8 mouse cellular contexts compared by ENCODE assay signal in the genomic region with DNA sequence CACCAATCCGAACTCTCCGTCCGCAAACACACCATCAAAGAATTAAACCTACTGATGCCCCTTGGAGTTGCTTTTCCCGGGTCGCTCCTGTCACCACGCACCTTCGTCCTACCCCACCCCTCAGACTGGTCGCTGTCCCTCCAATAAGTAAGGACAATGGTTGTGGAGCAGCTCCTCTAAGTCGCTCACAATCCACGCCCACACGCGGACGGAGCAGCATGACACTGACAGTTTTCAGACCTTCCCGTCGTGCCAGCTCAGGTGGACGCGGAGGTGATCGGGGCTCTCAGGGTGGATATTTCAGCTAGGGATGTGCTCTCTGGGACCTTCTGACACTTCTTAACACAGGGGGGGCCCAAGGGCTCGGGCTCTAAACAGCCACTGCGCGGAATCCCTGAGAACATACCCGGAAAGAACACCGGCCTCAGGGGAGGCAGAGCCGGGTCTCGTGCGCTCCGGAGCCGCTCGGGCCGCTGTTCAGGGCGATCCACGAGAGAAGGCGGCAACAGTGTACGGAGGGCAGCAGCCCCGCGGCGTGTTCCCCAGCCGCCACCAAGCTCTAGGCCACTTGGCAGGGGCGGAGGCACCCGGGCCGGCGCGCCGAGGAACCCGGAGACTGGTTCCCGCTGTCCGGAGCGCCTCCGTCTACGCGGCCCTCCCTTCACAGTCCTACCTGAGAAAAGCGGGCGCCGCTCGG. TPM values are rescaled to one million over a fixed set of nuclear protein-coding genes. Genes with fewer than 3 reads are reported as not detected.
DNase-seq lines count a peak whose midpoint lies in the region; ATAC-seq and TF ChIP-seq lines count a peak whose summit lies in the region.

No protein-coding gene starts in this region.

- ATAC-seq in neural tube, embryonic 11.5 days (ENCODE audit: insufficient read depth, low FRiP score, low TSS enrichment), result peak; percentile 79
- ATAC-seq in forebrain, embryonic 12.5 days (ENCODE audit: low FRiP score), result peak; percentile 80
- ATAC-seq in hindbrain, embryonic 15.5 days (ENCODE audit: low FRiP score, low read depth), result peak; percentile 88
- peak; percentile 70; the same call in 1 of the 2 replicates for ATAC-seq in limb, embryonic 12.5 days (ENCODE audit: insufficient number of reproducible peaks, insufficient read depth, low FRiP score, low TSS enrichment, low read depth)
- peak; percentile 83 for ATAC-seq in midbrain, embryonic 11.5 days (ENCODE audit: low FRiP score)

- H3K27ac ChIP-seq in neural tube, embryonic 11.5 days (ENCODE audit: low read depth, low read length), result peak overlapping the region; percentile 73
- no peak overlapping the region for H3K27ac ChIP-seq in bone marrow macrophage, adult 2 months (ENCODE audit: insufficient read depth, low read depth, low read length)
- H3K27ac ChIP-seq in forebrain, embryonic 12.5 days, result peak overlapping the region; percentile 86
- peak overlapping the region; percentile 84 for H3K27ac ChIP-seq in hindbrain, embryonic 15.5 days (replicated peaks)
- H3K27ac ChIP-seq in limb, embryonic 12.5 days, result peak overlapping the region; percentile 88
- H3K27ac ChIP-seq in midbrain, embryonic 11.5 days (ENCODE audit: low read depth, low read length), result peak overlapping the region; percentile 54; the same call in 1 of the 2 replicates

- peak overlapping the region; percentile 85 for H3K4me2 ChIP-seq in neural tube, embryonic 11.5 days (ENCODE audit: low read depth)
- H3K4me2 ChIP-seq in forebrain, embryonic 12.5 days, result peak overlapping the region; percentile 88
- H3K4me2 ChIP-seq in hindbrain, embryonic 15.5 days, result peak overlapping the region; percentile 84
- H3K4me2 ChIP-seq in limb, embryonic 12.5 days, result peak overlapping the region; percentile 84
- H3K4me2 ChIP-seq in midbrain, embryonic 11.5 days, result peak overlapping the region; percentile 82

- H3K36me3 ChIP-seq in neural tube, embryonic 11.5 days (ENCODE audit: control insufficient read depth, insufficient read depth, low read length), result no peaks in the 10 kb centered on the region
- no peaks in the 10 kb centered on the region for H3K36me3 ChIP-seq in forebrain, embryonic 12.5 days (replicated peaks)
- H3K36me3 ChIP-seq in hindbrain, embryonic 15.5 days, result no peaks in the 10 kb centered on the region
- no peaks in the 10 kb centered on the region for H3K36me3 ChIP-seq in limb, embryonic 12.5 days
- H3K36me3 ChIP-seq in midbrain, embryonic 11.5 days (ENCODE audit: control insufficient read depth, insufficient read depth, low read length), result no peaks in the 10 kb centered on the region

- TF ChIP-seq POLR2A in bone marrow macrophage, adult 2 months (IDR thresholded peaks at IDR 0.05; ENCODE audit: borderline replicate concordance, low read depth, low read length), result no peak

- no peak for TF ChIP-seq CTCF in bone marrow macrophage, adult 2 months (IDR thresholded peaks at IDR 0.05; ENCODE audit: low read depth, low read length)

- no peak for DNase-seq in neural tube, embryonic 11.5 days (ENCODE audit: low spot score)
- no peak for DNase-seq in neural tube, embryonic 10.5 days (ENCODE audit: extremely low spot score, low spot score)
- DNase-seq in midbrain, embryonic 11.5 days (ENCODE audit: low spot score, missing footprints), result peak; percentile 91
- DNase-seq in spleen, postnatal 14 days (ENCODE audit: low spot score in 2 of 2), result peak; percentile 18 to 28

- under 1% methylated on average over 48 of the region's 55 CpGs for WGBS in neural tube, embryonic 11.5 days
- WGBS in forebrain, embryonic 12.5 days, result under 1% methylated on average over 49 of the region's 55 CpGs
- under 1% methylated on average over 53 of the region's 55 CpGs for WGBS in hindbrain, embryonic 15.5 days
- whole genome bisulfite sequencing in limb, embryonic 12.5 days, result under 1% methylated on average over 55 of the region's 55 CpGs
- WGBS in midbrain, embryonic 11.5 days, result under 1% methylated on average over 55 of the region's 55 CpGs

- H3K9me3 ChIP-seq in neural tube, embryonic 11.5 days (ENCODE audit: control insufficient read depth, low read length), result no peaks in the 10 kb centered on the region
- H3K9me3 ChIP-seq in forebrain, embryonic 12.5 days, result no peaks in the 10 kb centered on the region
- H3K9me3 ChIP-seq in hindbrain, embryonic 15.5 days, result no peaks in the 10 kb centered on the region
- no peaks in the 10 kb centered on the region for H3K9me3 ChIP-seq in limb, embryonic 12.5 days
- H3K9me3 ChIP-seq in midbrain, embryonic 11.5 days (ENCODE audit: control insufficient read depth, low read length), result no peaks in the 10 kb centered on the region

- peak overlapping the region; percentile 94 for H3K9ac ChIP-seq in neural tube, embryonic 11.5 days (ENCODE audit: low read length)
- H3K9ac ChIP-seq in forebrain, embryonic 12.5 days, result peak overlapping the region; percentile 91
- H3K9ac ChIP-seq in hindbrain, embryonic 15.5 days, result peak overlapping the region; percentile 82
- H3K9ac ChIP-seq in limb, embryonic 12.5 days (replicated peaks), result peak overlapping the region; percentile 95
- peak overlapping the region; percentile 94 for H3K9ac ChIP-seq in midbrain, embryonic 11.5 days (ENCODE audit: low read length)

- no peaks in the 10 kb centered on the region for H3K4me1 ChIP-seq in neural tube, embryonic 11.5 days (ENCODE audit: control insufficient read depth, insufficient read depth, low read length)
- H3K4me1 ChIP-seq in bone marrow macrophage, adult 2 months (ENCODE audit: control insufficient read depth, insufficient read depth, low read length), result peaks cover 4% of the 10 kb centered on the region; the same call in 1 of the 2 replicates
- peaks cover 14% of the 10 kb centered on the region for H3K4me1 ChIP-seq in forebrain, embryonic 12.5 days
- H3K4me1 ChIP-seq in hindbrain, embryonic 15.5 days (replicated peaks), result peaks cover 15% of the 10 kb centered on the region
- peaks cover 9% of the 10 kb centered on the region for H3K4me1 ChIP-seq in limb, embryonic 12.5 days (replicated peaks)
- H3K4me1 ChIP-seq in midbrain, embryonic 11.5 days (ENCODE audit: control insufficient read depth, insufficient read depth, low read length), result peaks cover 11% of the 10 kb centered on the region; the same call in 1 of the 2 replicates

- peak overlapping the region; percentile 96 for H3K4me3 ChIP-seq in neural tube, embryonic 11.5 days (ENCODE audit: low read depth, low read length)
- peak overlapping the region; percentile 92 for H3K4me3 ChIP-seq in bone marrow macrophage, adult 2 months (ENCODE audit: insufficient read depth, low read length)
- H3K4me3 ChIP-seq in forebrain, embryonic 12.5 days (replicated peaks), result peak overlapping the region; percentile 86
- peak overlapping the region; percentile 84 for H3K4me3 ChIP-seq in hindbrain, embryonic 15.5 days
- H3K4me3 ChIP-seq in limb, embryonic 12.5 days (replicated peaks), result peak overlapping the region; percentile 97
- H3K4me3 ChIP-seq in midbrain, embryonic 11.5 days (ENCODE audit: low read depth, low read length), result peak overlapping the region; percentile 98

- H3K27me3 ChIP-seq in neural tube, embryonic 11.5 days (ENCODE audit: control insufficient read depth, insufficient read depth, low read length), result no peaks in the 10 kb centered on the region
- H3K27me3 ChIP-seq in forebrain, embryonic 12.5 days, result no peaks in the 10 kb centered on the region
- H3K27me3 ChIP-seq in hindbrain, embryonic 15.5 days, result no peaks in the 10 kb centered on the region
- H3K27me3 ChIP-seq in limb, embryonic 12.5 days, result no peaks in the 10 kb centered on the region
- no peaks in the 10 kb centered on the region for H3K27me3 ChIP-seq in midbrain, embryonic 11.5 days (ENCODE audit: control insufficient read depth, insufficient read depth, low read length)

RNA-seq across cellular contexts. Expression of gene Lnpk, which starts 0.9 kb away (rescaled TPM):
- 46.5 and 48.3 TPM in 2 replicates for polyA plus RNA-seq in neural tube, embryonic 11.5 days (2014; fragmentation: Nextera tagmentation; extraction: Ambion mirVana)
- polyA plus RNA-seq in bone marrow macrophage, adult 2 months (2012; ENCODE audit: insufficient read depth, insufficient read length, missing spikeins), result 12.7 and 14.8 TPM in 2 replicates
- polyA plus RNA-seq in forebrain, embryonic 12.5 days (2016; fragmentation: Nextera tagmentation; extraction: Ambion mirVana), result 55.0 and 57.4 TPM in 2 replicates
- polyA plus RNA-seq in hindbrain, embryonic 15.5 days (2015; fragmentation: Nextera tagmentation; extraction: Ambion mirVana), result 44.8 and 45.7 TPM in 2 replicates
- polyA plus RNA-seq in limb, embryonic 12.5 days (2016; fragmentation: Nextera tagmentation; extraction: Ambion mirVana), result 80.8 and 90.7 TPM in 2 replicates
- polyA plus RNA-seq in midbrain, embryonic 11.5 days (2014; fragmentation: Nextera tagmentation; extraction: Ambion mirVana), result 56.2 and 58.4 TPM in 2 replicates

Comparison
In these comparisons a context has a peak if more than half of its experiments do, and no peak if none do; other contexts are left out.
1. DNase-seq: peak in midbrain, embryonic 11.5 days (single experiment) and spleen, postnatal 14 days (2 of 2); none in neural tube, embryonic 11.5 days (single experiment) and neural tube, embryonic 10.5 days (single experiment).
2. Peak in every context shown above with its lines, with median percentiles within 50 percentile points of each other: ATAC-seq, H3K4me2 ChIP-seq, H3K4me3 ChIP-seq and H3K9ac ChIP-seq.